Mouse (Mus musculus): Measurements from ENCODE around the gene Tkfc.

The Tkfc gene

DNA sequence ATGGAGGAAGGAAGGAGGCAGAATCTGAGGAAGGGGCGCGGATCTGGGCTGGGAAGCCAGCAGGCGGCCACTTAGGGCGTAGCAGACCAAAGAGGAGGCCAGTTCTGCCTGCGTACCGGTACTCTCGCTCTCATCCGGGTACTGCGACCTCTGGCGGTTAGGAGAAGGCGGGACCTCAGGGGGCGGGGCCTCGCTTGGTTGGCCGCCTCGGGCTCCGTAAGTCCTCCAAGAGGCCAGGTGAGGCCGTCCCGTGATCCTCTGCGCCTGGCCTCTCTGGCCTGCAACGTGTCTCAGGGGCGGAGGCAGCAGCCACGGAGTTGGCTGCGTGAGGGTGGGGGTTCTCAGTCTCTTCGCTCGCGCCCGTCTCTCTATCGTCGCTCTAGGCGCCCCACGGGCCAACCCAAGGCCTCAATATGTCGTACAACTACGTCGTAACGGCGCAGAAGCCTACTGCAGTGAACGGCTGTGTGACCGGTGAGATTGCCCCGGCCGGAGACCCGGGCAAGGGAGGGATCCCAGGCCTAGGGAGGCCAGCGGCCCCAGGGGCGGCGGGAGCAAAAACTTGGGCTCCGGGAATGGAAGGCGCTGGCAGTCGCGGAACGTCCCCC is at the start of gene Tkfc, which contains the start of gene Ddb1:
TSS of gene Tkfc (minus strand) at position 362 of the 608 bp plus-strand sequence.
TSS of gene Ddb1 (plus strand) at position 35 of the 608 bp plus-strand sequence.
- peak; percentile 98 for DNase-seq (ENCODE audit: low spot score)

GRCm38 (mm10) chr19:10648156-10648555 is 42.7 kb upstream of the Tkfc start:
- DNase-seq (ENCODE audit: low spot score), result no peak

DNA sequence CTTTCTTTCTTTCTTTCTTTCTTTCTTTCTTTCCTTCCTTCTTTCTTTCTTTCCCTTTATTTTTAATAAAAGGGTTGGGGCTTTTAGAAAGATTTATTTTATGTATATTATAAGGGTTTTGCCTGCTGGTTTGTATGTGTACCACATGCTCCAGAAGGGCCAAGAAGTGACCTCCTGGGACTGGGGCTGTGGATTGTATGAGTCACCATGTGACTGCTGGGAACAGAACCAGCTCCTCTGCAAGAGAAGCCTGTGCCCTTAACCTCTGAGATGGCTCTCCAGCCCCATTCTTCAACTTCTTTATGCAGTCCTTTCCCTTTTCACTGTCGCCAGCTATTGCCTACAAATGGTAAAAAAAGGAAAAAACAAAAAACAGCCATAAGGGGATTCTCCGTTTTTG is 40.2 kb upstream of the Tkfc start:
- no peak for DNase-seq (ENCODE audit: low spot score)

GRCm38 (mm10) chr19:10640589-10641378 is 35.3 kb upstream of the Tkfc start:
- no peak for DNase-seq (ENCODE audit: low spot score)

GRCm38 (mm10) chr19:10640080-10640479 is 34.6 kb upstream of the Tkfc start:
- DNase-seq (ENCODE audit: low spot score), result no peak

DNA sequence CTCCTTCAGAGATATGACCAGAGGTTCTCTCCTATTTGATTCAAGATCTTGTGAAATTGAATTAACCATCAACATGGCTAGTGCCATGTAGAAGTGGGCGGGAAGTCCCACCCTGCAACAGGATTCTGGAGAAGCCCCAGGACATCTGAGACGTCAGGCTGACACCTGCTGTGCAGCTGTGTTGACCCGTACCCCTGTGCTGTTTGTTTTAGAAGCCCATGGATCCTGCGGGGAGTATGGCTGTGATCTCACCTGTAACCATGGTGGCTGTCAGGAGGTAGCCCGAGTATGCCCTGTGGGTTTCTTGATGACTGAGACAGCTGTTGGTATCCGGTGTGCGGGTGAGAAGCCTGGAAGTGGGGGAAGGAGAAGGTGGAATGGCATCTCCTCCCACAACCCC is 32.4 kb upstream of the Tkfc start:
- no peak for DNase-seq (ENCODE audit: low spot score)

DNA sequence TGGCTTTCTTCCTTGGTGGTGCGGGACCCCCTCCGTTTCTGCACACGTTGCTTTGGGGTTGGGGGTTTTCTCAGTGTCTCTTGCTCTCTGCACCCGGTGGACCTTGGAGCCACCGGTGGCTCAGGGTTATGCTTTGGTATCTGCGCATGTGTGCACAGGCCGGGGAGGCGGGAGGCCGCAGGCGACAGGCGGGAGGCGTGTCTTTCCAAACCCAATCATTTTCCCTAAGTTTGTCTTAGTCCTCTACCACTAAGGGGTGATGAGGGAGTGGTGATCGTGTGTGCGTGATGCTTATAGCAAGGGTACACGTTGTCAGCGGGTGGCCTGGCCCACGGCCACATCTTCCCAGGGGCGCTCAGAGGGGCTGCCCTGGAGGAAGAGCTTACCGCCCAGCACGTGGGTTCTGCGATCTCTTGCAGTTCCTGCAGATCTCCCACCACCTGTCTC is 29.4 kb upstream of the Tkfc start:
- peak; percentile 23 for DNase-seq (ENCODE audit: low spot score)

DNA sequence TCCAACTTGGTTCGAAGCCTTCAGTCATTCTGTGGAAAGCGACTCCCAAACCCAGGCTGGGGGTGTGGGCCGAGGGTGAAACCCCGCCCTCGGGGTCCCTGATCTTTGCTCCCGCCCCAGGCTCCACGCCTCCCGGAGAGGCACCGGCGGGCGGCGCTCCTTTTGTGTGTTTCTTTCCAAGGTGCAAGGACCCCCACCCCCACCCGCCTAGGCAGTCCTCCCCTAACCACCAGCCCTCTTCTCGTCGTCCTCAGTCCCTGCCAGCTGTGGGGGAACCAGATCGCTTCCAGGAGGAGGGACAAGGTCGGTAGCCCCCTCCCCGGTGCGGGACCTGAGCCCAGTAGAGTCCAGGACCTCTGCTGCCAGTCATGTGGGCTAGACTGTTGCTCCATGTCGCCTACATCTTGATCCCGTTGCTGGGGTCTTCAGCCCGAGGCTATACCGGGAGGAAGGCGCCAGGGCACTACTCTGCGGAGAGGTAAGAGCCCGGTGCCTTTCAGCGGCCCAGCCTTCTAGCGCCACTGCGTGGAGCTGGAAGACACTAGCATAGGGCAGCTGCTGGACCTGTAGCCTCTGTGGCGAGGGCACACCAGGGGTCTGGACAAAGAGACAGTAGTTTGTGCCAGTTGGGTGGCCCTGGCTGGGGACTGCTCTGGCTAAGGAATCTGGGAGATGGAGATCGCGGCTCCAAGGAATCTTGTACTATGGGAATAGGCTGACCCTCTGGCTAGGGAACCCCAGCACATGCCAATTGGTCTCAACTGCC is 28.8 kb upstream of the Tkfc start, which contains the start of gene Vwce:
TSS of gene Vwce (plus strand) at position 108 of the 766 bp plus-strand sequence.
- DNase-seq (ENCODE audit: low spot score), result peak; percentile 15

DNA sequence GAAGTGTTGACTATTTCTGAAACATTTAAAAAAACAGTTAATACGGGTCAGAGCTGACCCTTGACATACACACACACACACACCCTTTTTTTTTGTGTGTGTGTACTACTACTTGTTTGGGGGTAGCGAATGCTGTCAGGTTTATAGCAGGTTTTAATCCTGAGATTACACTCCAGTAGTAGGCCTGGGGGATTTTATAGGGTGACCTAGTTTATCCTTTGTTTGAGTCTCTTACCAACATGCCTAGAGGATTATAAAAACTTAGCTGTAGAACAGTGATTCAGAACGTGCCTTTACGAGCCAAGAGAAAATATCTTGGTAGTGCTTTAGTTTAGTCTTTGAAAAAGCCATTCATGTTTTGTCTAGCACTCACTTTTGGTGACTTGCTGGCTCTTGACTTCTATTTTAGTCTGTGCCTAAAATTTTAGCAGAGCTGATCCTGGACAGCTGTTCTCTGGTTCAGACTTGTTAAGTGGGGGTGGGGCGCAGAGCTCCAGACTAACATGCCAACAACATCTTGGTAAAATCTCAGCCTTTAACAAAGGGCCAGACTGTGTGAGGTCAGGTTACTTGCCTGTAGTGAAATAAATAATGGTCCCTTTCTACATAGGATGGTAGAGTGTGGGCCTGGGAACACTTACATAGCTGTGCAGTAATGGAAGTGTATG is 3.3 kb upstream of the Tkfc start:
- DNase-seq (ENCODE audit: low spot score), result no peak

DNA sequence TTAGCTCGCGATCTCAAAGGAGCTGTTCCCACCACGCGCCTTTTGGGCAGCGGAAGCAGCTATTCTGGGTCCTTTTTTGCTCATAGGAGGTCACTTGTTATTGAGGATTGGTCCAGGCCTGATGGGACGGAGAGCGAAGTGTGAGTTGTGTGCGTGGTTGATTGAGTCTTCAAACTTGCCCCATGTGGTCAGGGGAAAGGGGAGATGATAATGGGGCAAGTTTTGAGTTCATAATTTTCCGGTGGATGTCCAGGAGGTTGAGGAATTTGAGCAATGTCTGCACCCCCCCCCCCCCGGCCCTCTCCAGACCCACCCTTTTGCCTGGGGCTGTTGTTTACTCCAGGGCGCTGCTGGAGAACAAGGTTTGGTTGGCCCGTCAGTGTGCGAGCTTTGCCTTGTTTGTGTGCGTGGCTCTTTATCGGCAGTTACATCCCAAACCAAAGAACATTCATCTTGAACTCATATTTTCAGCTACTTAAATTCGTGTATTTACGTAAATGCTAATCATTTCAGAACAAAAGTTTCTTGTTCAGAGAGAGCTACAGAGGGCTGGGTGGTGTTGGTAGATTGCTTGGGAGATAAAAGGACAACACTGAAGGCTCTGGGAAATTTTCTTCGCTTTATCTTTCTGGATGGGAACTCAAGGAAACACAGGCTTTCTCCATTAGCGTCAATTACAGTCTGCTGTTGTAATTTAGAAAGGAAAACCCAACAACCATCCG is 608 bp upstream of the Tkfc start:
- DNase-seq (ENCODE audit: low spot score), result no peak

DNA sequence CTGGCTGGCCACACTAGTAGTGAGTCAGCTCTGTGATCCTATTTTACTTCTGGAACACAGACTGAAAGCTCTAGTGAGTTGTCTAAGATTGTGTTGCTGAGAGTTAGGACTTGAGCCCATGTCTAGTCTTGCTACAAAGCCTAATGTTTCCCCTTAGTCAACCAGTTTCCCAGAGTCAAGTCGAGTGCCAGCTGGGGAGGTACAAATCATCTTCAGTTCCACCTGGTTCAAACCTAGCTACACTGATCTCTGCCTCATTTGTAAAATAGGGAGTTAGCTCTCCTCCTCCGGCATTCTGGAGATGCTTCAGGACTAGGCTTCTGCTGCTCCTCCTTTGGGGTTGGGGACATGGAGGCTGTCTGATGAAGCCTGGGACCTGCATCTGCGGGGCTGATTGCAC is 920 bp downstream of the Tkfc start:
- DNase-seq (ENCODE audit: low spot score), result no peak

GRCm38 (mm10) chr19:10603660-10604523 is 1.6 kb downstream of the Tkfc start:
- no peak for DNase-seq (ENCODE audit: low spot score)

DNA sequence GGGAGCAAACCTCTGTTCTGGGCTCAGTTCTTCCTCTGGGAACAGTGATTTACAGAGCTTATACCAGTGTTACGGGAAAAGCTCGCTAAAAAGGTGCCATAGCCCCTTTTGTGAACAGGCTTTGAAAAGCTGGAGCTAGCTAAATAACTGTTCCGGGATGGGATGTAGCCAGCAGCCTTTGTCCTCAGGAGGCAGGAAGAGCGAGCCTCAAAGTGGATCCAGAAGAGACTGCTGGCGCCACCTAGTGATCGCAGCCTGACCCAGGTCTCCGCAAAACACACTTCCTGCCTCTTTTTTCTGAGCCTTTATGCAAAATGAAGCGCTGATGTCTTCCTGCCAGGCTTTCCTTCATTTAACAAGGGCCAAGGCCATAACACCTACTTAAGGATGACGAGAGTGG is 2.7 kb downstream of the Tkfc start:
- DNase-seq (ENCODE audit: low spot score), result peak; percentile 87

- no peak for DNase-seq (ENCODE audit: low spot score)
Measured at GRCm38 (mm10) chr19:10602247-10602769, 3.1 kb downstream of the Tkfc start.

DNA sequence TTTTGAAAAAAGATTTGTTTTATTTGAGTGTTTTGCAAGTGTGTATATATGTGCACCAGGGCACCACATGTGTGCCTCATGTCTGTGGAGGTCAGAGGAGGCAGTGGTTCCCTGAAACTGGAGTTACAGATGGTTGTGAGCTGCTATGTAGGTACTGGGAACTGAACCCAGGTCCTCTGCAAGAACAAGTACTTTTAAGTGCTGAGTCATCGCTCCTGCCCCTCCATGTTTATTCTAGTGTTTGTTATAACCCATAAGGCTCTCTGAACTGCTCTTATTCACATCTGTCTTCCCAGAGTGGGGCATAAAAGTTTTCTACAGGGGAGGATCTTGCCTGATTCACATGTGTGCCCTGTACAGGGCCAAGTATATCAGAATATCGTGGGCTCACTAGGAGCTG is 5.8 kb downstream of the Tkfc start:
- DNase-seq (ENCODE audit: low spot score), result no peak

GRCm38 (mm10) chr19:10598188-10598587 is 7.3 kb downstream of the Tkfc start:
- no peak for DNase-seq (ENCODE audit: low spot score)

DNA sequence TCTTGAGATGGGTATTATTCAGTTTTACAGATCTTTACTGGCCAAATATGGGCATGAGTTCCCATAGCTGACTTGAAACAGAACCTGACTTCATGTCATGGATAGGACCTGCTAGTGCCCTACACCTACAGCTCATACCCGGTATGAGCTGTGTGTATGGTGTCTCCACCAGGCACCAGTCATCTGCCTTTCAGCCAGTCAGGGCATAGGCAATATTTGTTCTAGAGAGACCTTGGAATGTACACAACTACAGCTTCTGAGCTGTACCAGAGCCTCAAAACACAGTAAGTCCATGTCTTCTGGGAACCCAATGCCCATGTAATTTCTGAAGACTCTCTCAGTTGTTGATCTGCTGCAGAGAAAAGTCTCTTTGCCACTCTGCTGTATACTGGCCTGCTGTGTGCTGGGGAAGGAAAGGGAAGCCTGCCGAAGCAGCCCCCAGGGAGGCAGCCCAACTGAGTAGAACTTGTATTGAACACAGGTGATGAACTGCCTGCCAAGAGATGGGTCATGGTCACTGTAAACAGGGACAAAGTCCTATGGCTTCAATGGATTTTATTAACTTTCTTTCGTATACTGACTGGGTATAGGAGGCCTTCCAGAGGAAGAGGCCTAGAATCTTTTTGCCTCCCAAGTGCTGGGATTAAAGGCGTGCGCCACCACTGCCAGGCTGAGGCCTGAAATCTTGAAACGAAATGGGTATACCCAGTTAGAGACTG is 13.6 kb downstream of the Tkfc start:
- DNase-seq (ENCODE audit: low spot score), result no peak

DNA sequence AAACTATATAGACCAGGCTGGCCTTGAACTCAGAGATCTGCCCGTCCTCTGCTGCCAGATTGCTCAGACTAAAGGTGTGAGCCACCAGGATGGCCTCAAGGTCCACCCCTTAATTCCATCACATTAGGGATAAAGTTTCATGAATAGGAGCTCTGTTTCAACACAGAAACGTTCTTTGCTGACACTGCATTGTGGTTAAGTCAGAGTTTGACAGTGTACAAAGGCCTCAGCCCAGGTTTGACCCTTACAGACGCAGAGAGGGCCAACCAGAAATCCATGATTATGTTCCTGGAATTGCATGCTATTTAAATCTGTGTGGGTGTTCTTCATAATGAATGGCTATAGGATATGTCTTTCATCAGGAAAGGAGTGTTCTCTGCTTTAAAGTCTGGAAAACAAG is 15.2 kb downstream of the Tkfc start:
- DNase-seq (ENCODE audit: low spot score), result no peak

- no peak for DNase-seq (ENCODE audit: low spot score)
Measured at GRCm38 (mm10) chr19:10589127-10589857, 16.2 kb downstream of the Tkfc start.
